Mouse (Mus musculus) naive thymus-derived CD4-positive, alpha-beta T cell, adult 2 months (primary cell): Measurements from ENCODE around the gene Frmd5.
"Not testable (repeated sequence)": the region's sequence is repeated elsewhere in the genome, so short reads cannot be mapped to it uniquely, and the experiment has no call there.

Experiments
- DNase-seq: peaks from one replicate; pipeline ENCODE4 v3.0.0-alpha.2; 2011; ENCODE audit warnings: low read depth

Frmd5 gene

GRCm38 (mm10) chr2:121571780-121572179 lies 235.1 kb downstream of the Frmd5 start:
- DNase-seq: peak; percentile 73

- DNase-seq: no peak
Observed at GRCm38 (mm10) chr2:121570999-121571655, 235.8 kb downstream of the Frmd5 start.

GRCm38 (mm10) chr2:121570049-121570448 lies 236.8 kb downstream of the Frmd5 start:
- no peak for DNase-seq

- DNase-seq: no peak
Observed at GRCm38 (mm10) chr2:121565911-121566310, 241.0 kb downstream of the Frmd5 start.

GRCm38 (mm10) chr2:121563117-121563516 lies 243.8 kb downstream of the Frmd5 start:
- DNase-seq: no peak

GRCm38 (mm10) chr2:121551271-121551670 lies 255.6 kb downstream of the Frmd5 start:
- DNase-seq: no peak

GRCm38 (mm10) chr2:121549630-121550029 lies 257.3 kb downstream of the Frmd5 start:
- no peak for DNase-seq

- DNase-seq: no peak
Observed at GRCm38 (mm10) chr2:121544829-121545228, 262.1 kb downstream of the Frmd5 start.

GRCm38 (mm10) chr2:121525056-121525455 lies 281.8 kb downstream of the Frmd5 start:
- no peak for DNase-seq

GRCm38 (mm10) chr2:121522830-121523229 lies 284.1 kb downstream of the Frmd5 start:
- DNase-seq: not testable (repeated sequence)

GRCm38 (mm10) chr2:121522006-121522405 lies 284.9 kb downstream of the Frmd5 start:
- DNase-seq: no peak

- DNase-seq: not testable (repeated sequence)
Observed at GRCm38 (mm10) chr2:121518711-121519110, 288.2 kb downstream of the Frmd5 start.

GRCm38 (mm10) chr2:121518106-121518505 lies 288.8 kb downstream of the Frmd5 start:
- no peak for DNase-seq

GRCm38 (mm10) chr2:121514211-121514610 lies 292.7 kb downstream of the Frmd5 start:
- DNase-seq: peak; percentile 9

- not testable (repeated sequence) for DNase-seq
Observed at GRCm38 (mm10) chr2:121512991-121513765, 293.7 kb downstream of the Frmd5 start.

GRCm38 (mm10) chr2:121511401-121511800 lies 295.5 kb downstream of the Frmd5 start:
- DNase-seq: peak; percentile 90

GRCm38 (mm10) chr2:121509584-121509983 lies 297.3 kb downstream of the Frmd5 start:
- DNase-seq: peak; percentile 44

GRCm38 (mm10) chr2:121507951-121508330 lies 298.9 kb downstream of the Frmd5 start:
- DNase-seq: peak; percentile 8

- peak; percentile 16 for DNase-seq
Observed at GRCm38 (mm10) chr2:121507173-121507950, 299.5 kb downstream of the Frmd5 start.

GRCm38 (mm10) chr2:121505942-121506882 lies 300.7 kb downstream of the Frmd5 start, which contains the start of the genes Mfap1a and Wdr76:
Gene Mfap1a, minus strand, starts transcription at chr2:121506665.
Gene Wdr76, plus strand, starts transcription at chr2:121506723.
- DNase-seq: peak; percentile 89

GRCm38 (mm10) chr2:121501550-121501949 lies 305.3 kb downstream of the Frmd5 start:
- not testable (repeated sequence) for DNase-seq
